Mouse (Mus musculus): ENCODE data around the gene Tnfaip3.

Tnfaip3 gene

DNA sequence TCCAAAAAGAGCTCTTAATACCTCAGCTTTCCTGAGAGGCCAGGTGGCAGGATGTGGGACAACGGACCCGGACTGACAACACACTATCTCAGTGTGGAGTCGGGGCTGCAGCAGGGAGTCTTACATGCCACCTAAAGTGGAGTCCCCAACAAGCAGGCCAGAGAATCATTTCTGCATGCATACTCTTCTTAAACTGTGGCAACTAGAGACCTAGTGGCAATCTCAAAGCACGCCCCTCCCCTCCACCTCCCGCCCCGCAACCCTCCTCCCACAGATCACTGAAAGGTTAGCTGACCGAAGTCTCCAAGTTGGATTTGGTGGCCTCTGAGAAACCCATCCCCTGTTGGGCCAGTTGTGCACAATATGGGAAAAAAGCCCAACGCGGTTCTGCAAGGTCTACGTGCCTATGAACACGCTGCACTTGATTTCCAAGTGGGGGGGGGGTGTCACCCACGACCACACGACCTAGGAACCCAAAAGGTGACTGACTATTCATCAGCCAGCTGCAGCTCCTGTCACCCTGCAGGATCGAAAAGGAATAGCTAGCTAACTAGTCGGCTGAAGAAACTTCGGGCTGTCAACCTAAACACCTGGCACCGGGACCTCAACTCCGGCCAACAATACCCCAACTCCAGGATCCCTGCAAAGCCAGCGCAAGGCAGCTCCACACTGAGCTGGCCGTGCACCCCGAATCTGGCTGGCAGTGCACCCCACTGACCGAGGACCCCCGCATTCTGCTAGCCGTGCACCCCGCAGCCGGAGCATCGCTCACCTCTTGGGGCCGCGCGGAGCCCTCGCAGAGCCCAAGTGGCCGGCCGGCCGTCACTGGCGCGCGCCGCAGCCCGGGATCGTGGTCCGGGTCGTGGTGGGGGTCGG, 838 bp downstream of the Tnfaip3 start:
- no peak for DNase-seq (ENCODE audit: low spot score)

DNA sequence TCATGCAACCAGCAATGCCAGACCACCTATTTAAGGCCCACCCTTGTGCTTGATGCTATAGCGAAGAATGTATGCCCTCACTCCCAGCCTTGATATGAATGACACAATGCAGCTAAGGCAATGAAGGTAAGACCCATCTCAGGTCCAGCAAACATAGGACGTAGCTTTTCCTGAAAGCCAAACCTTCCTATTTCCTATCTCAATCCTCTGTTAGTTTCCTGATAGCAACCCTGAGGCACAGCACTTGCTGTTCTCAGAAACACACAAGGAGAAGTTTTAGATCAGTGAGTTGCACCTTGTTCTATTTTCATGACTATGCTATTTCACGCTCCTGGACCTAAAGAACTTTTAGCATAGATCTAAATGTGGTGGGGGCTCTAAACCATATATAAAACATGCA, 2.1 kb downstream of the Tnfaip3 start:
- DNase-seq (ENCODE audit: low spot score): no peak

DNA sequence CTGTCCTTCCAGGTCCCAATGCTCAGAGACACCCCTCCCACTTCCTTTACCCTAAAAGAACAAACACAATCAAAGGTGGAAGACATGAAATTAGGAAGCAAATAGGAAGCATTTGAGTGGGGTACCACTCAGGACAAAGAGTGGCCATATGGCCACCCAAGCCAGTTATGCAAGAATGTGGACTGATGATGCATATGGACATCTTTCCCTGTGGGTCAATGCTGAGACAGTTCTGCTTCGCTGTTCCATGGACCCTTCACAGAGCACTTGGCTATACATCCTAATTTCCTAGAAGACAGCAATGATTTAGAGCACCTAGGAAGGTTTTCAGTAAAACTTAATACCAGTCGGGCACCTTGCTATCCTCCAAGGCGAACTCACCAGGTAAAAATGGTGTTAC, 2.8 kb downstream of the Tnfaip3 start:
- DNase-seq (ENCODE audit: low spot score): no peak

DNA sequence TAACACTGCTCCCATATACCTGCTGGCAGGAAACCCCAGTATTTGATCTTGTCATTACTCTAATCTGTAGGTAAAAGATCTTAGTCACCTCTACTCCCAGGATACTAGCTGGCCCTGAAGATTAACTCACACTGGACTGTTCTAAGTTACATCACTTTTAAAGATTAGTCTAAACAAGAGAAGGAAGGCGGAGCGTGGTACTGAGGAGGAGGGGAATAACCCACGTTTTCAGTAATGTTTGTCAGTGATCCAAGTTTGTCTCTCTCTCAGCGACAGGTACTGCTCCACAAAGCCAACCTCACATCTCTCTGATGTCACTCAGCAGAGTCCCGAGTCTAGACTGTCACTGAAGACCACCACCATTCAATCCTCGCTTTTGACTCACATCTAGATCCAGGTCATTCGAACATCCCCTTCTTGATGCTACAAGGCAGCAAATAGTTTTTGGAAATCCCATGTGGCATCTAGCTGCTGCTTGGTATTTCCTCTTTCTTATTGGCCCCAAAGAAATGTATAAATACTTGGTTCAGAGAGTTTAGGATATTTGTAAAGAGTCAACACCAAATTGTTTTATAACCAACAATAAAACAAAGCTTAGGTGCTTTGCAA, 3.5 kb downstream of the Tnfaip3 start:
- no peak for DNase-seq (ENCODE audit: low spot score)

DNA sequence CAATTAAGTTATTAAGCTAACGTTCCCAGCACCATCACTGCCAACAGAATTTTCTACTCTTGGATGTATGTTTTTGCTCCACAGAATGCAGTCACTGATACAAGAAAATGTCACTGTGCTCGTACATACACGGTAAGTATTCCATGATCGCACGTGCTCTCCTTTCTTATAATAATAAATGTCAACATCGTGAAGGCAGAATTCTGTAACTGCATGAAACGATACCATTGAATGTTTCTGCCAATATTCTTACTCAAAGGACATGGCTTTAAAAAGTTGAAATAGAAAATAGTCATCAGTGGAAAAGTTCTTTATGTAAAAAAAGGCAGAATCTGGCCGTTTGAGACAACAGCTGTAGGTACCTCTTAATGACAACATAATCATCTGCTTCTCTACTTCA, 5.0 kb downstream of the Tnfaip3 start:
- no peak for DNase-seq (ENCODE audit: low spot score)

DNA sequence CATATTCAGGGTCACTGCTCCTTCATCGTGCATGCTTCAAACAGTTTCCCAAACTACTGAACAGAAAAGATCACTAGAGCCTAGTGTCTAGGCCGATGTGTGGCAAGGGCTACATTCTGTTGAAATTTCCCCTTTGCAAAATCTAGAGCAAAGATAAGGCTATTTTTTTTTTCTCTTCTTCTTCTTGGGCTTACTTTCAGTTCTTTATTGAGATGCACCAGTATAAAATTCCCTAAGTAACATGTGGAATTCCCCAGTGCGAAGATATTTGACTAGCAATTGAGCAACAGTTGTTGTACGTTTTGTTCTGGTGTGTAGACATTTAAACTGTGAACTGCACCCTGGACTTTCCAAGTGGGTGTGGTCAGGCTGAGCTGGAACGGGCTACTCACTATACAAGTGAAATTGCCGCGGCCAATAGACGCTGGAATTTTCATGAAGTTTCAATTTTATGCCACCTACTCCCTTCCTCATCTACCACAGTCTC, 6.2 kb downstream of the Tnfaip3 start:
- DNase-seq (ENCODE audit: low spot score): no peak

DNA sequence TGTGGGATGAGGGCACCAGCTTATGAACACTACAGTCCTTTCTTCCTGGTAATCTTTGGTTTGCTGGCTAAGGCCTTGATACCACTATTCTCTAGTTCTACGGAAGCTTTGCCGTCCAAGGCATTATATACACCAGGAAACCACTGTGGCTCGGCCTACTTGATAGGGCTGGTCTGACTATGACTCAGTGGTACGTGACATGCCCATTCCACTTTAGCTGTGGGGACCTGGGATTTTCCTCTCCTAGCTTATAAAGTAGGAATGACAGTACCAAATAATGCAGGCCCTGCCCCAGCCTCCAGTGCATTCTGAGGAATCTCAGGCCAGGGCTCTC, 6.9 kb downstream of the Tnfaip3 start:
- DNase-seq (ENCODE audit: low spot score): no peak

DNA sequence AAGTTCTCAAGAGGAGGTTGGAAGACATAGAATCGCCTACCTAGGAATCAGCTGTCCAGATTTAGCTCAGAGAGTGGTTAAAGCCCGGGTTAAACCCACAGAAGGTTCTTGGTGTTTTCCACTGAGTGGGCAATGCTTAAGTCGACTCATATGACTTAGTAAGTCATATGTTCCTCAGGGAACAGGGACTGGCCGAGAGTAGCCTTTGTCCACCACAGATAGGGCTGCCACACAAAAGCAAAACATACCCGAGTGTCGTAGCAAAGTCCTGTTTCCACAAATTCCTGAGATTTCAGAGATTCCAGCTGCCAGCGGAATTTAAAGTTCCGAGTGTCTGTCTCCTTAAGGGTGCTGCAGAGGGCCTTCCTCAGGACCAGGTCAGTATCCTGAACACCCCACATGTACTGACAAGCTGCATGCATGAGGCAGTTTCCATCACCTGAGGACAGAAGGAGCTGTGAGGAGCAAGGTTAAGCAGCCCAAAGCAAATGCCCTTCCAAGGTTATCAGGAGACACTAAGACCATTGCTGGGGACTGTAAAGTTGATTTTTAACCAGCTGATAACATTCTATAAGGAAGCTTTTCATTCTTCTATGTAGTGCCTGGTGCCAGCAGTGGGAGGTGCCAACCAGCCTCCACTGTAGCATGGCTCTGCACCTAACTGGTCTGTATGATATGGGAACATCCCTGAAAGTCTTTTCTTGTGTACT, 7.4 kb downstream of the Tnfaip3 start:
- DNase-seq (ENCODE audit: low spot score): no peak

DNA sequence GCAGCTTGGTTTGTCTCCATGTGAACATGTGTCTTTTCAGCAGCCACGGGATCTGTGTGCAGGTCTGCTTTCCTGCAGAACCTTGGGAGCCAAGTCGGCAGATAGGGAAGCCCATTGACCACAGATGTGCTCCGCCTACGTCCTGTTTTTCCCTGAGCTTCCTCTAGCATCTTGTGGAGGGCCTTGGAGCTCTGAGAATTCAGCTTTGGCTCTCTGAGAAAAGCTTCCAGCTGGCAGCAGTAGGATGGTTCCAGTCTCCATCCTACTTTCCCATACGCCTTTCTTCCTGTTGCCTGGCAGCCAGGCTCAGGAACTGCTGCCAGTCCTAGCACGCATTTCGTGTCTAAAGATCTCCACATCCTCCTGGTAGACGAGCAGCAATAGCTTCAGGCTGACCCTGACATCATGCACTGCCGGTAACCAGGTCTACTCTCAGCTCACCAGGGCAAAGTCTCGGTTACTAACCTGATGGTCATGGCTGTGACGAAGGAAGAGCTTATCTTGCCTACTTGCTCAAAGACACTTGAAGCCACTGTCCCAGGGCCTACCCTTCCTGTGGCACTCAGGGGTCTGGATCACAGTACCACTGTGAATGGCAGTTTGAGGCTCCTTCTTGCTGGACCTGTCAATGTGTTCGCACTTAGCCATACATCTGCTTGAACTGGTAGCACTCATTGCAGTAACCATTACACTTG, 13.2 kb downstream of the Tnfaip3 start:
- DNase-seq (ENCODE audit: low spot score): no peak

DNA sequence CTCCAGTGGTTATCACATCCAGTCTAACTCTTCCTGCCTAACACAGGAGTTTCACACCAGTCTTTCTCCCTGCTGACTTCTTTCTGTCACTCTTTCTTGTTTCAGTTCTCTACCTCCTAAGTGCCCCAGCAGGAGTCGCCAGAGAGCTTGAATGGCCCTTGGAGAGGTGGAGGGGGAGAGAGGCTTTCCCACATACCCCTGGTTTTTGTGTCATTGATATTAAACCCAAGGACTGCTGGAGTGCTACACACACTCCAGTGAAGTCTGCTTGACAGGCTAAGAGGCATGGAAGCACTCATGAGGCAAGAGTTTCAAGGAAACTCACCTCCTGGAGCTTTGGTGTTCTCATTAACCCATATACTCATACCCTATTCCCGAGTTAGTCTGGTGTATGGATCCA, 16.0 kb downstream of the Tnfaip3 start:
- no peak for DNase-seq (ENCODE audit: low spot score)

DNA sequence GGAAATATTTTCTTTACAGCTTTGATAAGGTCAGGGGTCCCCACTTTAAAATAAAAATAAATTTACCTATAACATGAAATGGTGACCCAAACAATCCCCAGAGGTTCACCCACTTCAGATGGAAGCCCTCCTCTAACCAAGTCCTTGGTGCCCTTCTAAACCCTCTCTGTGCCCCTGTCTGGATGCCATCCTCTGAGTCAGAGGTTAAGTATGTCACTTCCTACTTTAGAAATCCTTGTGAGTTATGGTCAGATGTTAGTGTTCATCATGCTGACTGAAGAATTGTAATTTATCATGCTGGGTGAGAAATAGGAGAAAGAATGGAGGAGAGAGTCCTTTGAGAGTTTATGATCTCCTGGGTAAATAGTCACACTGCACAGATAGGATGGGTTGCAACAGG, 19.1 kb downstream of the Tnfaip3 start:
- no peak for DNase-seq (ENCODE audit: low spot score)

DNA sequence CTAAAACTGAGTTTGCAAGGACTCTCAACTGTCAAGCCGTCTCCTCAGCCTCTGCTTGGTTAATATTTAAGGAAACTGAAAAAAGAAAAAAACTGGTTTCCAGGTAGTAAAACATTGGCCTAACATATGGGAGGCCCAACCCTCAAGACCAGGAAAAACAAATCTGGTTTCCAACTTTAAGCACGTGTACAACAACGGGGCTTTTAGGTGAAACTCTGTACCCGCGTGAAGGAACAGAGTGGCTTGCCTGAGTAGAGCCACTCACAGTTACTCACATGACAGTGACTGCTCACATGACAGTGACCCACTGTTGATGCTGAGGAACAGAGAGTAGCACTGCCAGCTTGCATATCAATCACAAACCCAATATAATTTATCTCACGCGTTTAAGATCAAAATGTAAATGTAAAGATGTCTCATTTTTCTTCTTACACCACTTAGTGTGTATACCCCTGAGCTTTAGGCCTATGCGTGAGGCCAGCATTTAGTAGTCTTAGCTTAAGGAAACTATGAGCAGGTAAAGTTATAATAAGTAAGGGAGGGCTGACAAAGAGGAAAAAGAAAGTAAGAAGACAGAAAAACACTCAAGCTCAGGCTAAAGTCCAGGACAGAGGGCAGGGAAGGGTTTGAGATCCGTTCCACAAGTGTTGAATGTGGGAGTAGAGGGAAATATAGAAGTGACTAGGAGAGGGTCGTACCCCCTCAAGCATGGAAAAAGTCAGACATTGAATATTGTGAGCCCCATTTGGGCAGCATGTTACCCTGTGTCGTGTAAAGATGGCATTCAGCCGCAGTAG, 19.8 kb downstream of the Tnfaip3 start:
- no peak for DNase-seq (ENCODE audit: low spot score)

DNA sequence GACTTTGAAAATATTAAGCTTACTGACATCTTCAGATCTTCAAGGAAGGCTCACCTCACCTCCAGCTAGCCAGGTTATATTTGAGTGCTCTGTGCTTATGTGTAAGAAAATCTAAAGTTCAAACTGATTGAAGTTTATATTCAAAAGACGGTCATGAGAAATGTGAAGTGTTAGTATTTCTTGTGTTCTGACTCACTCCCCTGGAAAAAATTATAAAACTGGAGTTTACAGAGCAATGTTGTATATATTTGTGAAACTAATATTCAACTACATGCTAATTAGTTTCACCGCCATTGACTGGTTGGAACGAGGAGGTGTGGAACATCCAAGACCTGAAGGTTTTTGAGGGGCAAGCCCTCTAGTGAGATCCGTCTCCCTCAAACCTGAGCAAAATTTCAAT, 22.5 kb downstream of the Tnfaip3 start:
- DNase-seq (ENCODE audit: low spot score): no peak

DNA sequence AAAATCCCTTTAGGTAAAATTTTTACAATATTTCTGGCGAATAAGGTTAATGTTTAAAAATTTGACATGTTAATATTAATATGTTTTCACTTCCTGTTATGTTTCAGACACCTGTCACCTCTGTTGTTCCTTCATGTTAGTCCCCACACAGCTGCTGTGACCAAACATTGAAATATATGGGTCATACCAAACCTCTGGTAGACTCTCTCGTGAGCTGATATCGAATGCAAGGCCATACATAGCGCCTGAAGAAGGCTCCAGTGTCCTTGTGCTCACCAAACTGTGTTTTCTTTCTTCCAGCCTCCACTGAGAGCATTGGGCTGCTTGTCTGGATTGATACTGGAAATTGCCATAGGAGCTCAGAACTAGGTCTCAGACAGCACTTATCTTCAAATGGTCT, 24.4 kb downstream of the Tnfaip3 start:
- no peak for DNase-seq (ENCODE audit: low spot score)

DNA sequence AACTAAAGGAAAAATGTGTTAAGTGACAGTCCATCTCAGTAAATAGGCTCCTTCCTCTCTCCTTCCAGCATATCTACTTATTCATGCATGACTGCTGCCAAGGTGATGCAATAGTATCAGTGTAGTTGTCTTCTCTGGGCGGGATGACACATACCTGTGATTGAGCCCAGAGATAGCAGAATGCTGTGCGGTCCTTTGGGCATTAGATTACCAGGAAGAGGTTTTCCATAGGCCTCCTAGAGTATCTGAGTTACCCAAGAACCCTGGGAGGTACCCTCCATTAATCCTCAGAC, 27.6 kb downstream of the Tnfaip3 start:
- DNase-seq (ENCODE audit: low spot score): no peak

DNA sequence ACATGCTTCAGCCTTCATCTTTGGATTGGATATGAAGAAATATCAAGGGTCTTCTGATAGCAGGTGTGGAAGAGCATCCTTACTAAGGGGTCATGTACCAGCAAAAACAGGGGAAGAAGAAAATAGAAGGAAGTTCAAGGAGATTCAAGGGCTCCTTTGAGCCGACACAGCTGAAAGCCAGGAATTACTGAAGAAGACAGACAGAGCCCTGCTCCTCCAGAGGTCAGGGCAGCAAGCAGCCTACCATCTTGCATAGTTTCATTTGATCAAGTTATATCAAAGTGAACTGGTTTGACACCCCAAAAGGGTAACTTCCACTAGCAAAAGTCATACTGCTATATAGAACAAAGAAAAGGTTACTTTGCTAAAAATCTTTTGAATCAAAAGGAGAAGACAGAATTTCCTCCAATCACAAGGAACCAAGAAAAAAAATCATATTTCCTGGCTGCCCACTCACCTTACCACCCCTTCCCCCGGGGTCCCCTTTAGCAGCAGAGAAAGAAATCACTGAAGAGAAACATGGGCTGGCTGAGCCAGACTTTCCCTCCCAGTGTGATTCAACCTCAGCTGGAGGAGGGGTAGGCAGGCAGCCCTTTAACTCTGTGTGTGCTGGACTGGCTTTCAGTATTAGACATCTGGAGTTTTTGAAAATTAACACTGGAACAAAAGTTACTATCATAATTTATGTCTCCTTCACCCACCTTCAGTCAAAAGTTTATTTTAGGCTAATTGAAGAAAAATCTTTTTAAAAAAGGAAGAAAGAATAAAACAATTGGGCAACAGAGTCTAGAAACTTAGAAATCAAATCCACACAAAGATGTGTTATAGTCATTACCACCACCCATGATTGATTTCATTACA, 28.2 kb downstream of the Tnfaip3 start:
- no peak for DNase-seq (ENCODE audit: low spot score)

DNA sequence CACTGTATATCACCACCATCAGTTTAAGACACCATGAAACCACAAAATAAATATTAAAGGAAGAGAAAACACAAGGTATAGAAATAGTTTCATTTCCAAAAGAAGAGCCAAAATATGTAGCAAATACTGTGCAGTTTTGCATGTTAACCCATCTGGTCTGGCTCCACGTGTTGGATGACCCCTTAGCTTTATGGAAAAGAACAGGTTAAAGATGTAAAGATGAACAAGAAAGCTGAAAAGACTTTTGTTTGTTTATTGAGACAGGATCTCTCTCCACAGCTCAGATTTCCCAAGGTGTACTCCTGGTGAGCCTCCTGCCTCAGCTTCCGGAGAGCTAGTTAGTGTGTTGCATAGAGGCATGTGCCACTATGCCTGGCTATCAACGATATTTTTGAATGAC, 29.9 kb downstream of the Tnfaip3 start:
- DNase-seq (ENCODE audit: low spot score): no peak

DNA sequence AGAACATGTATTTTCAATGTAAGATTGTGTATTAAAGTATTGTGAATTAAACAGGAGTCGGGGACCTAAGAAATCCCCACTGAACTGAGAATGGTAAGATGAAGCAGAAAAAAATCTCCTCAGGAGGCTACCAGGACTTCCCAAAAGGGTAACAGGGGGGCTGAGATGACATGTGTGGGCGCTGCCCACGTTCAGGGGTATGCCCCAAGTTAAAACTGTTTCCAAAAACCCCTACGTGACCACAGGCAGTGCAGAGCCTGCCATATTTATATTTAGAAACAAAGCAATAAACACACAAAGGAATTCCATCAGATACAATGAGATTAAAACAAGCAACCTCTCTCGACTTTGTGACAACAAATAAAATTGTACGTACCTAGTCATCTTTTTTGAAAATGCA, 31.9 kb downstream of the Tnfaip3 start:
- DNase-seq (ENCODE audit: low spot score): no peak

DNA sequence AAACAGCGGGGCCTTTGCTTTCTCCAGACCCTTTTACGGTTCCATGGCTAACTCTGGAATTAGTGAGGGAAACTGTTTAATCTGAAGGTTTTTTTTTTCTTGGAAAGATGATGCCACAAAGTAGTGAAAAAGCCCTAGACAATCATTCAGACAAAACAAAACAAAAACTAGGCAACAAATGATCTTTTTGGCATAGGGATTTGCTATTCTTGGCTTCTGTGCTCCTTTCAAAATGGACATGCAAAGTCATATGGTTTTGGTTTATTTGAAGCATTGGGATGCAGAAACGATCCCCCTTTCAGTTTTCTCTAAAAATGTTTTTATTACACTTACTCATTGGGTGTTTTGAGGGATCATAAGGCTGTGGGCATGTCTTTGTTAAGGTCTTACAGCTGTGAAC, 41.0 kb downstream of the Tnfaip3 start:
- DNase-seq (ENCODE audit: low spot score): no peak

DNA sequence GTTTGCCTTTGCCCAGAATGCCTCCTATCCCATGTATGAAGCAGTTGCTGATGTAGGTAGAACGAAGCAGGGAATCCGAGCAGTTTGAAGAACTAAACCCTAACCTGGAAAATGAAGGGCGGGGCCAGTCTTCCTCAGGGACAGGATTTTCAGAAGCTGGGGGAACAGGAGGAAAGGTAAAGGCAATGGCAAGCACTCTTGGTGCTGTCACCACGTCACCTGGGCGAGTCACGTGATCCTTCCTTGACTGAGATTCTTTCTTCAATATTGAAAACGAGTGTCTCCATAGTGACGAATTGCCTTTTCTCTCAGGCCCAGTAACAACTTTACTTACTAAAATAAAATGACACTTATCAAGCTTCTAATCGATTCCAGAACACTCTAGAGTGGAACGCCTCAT, 48.6 kb downstream of the Tnfaip3 start:
- no peak for DNase-seq (ENCODE audit: low spot score)

DNA sequence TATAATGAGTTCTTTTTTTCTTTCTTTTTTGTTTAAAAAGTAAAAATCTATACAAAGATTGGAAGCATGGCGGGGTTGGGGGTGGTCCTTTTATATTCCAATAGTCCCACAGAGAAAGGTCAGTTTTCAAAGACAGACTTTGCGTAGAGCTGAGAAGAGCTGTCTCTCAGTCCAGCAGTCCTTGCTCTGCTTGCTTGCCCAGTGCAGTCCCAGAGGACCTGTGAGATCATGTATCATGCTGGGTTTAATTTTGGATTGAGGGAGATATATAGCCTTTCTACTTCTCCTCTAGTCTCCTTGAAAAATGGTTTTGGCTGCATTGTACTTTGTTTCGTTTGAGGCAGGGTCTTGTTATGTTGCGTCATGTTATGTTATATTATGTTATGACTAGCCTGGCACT, 49.9 kb downstream of the Tnfaip3 start:
- DNase-seq (ENCODE audit: low spot score): no peak

Data from layer of hippocampus, adult 9-10 months (tissue).